Mouse (Mus musculus): ENCODE data around the gene Dcun1d1.

GRCm38 (mm10) chr3:35940520-35941135 lies 3.4 kb upstream of the Dcun1d1 start:
- TF ChIP-seq CTCF (IDR thresholded peaks at IDR 0.05; ENCODE audit: control insufficient read depth, insufficient read depth, low read length) (no peak), POLR2A (IDR thresholded peaks at IDR 0.05; ENCODE audit: borderline replicate concordance, control insufficient read depth, low read depth, low read length) (no peak)

Measured in bone marrow, adult 2 months (tissue).